Mouse (Mus musculus) heart, adult 2 months (tissue): ENCODE data around the gene Aox4.

ENCODE experiments used
- CTCF ChIP-seq: fragments of 200-600 bp; IDR thresholded peaks from 2 replicates; pipeline ENCODE4 v1.8.1; 2022; ENCODE audit warnings: antibody characterized with exemption, mild to moderate bottlenecking, moderate library complexity
- EP300 ChIP-seq: fragments of 200-500 bp; IDR thresholded peaks from 2 replicates; pipeline ENCODE4 v1.6.1; 2011; ENCODE audit warnings: low read depth, low read length, control low read depth; ENCODE audit not compliant: insufficient read depth
- POLR2A ChIP-seq: fragments of 200-500 bp; IDR thresholded peaks from 2 replicates; pipeline ENCODE4 v1.6.1; 2011; ENCODE audit warnings: mild to moderate bottlenecking, low read depth, low read length, control low read depth; ENCODE audit not compliant: insufficient read depth

GRCm38 (mm10) chr1:58307181-58307580 lies 97.0 kb downstream of the Aox4 start:
- TF ChIP-seq CTCF (no peak), POLR2A (no peak), EP300 (no peak)
